Comparison of ENCODE assay signal across 29 mouse cellular contexts in genomic region chr9:52294699-52295098, GRCm38 (mm10).
A peak's percentile ranks its signal among the peaks of the same experiment; 100 is the strongest.
DNase-seq lines count a peak whose midpoint lies in the region; ATAC-seq and TF ChIP-seq lines count a peak whose summit lies in the region.
"Had no signal": no experiment of that assay in that cellular context is flagged by ENCODE, and none has a peak within 500 bp of the region (broad histone marks: within the 10 kb centered on the region; RNA-seq: fewer than 3 reads in every experiment).

No protein-coding gene starts in this region.

- intact Hi-C loops in heart, postnatal 14 days (cut with DNase I): no loop called here

- H3K4me1 ChIP-seq in kidney, adult 2 months (ENCODE audit: control insufficient read depth, insufficient read depth, low read length): no peaks in the 10 kb centered on the region
- H3K4me1 ChIP-seq in kidney, postnatal 0 days (replicated peaks; ENCODE audit: insufficient read depth, low read length): no peaks in the 10 kb centered on the region
- H3K4me1 ChIP-seq: embryonic facial prominence, embryonic 10.5 days; embryonic facial prominence, embryonic 15.5 days; heart, embryonic 12.5 days; neural tube, embryonic 12.5 days had no signal

- no peak; the same call in 1 of the 2 replicates for ATAC-seq in kidney, postnatal 0 days (replicated peaks; ENCODE audit: low FRiP score, low read depth)
- ATAC-seq in monocyte, adult 5-6 weeks (replicated peaks; ENCODE audit: insufficient number of reproducible peaks, low FRiP score, low TSS enrichment, poor library complexity, severe bottlenecking): no peak
- no peak for ATAC-seq in erythroid progenitor cell, adult 5-6 weeks (replicated peaks; ENCODE audit: low FRiP score, poor library complexity, severe bottlenecking)
- ATAC-seq: forebrain, embryonic 14.5 days; intestine, postnatal 0 days had no signal

- H3K9ac ChIP-seq in kidney, postnatal 0 days (ENCODE audit: low read depth, low read length): no peak overlapping the region
- H3K9ac ChIP-seq: embryonic facial prominence, embryonic 15.5 days; heart, embryonic 12.5 days; hindbrain, embryonic 14.5 days; liver, embryonic 14.5 days; neural tube, embryonic 12.5 days had no signal

- DNase-seq in heart, adult 11 months: peak; percentile 52
- DNase-seq in heart, postnatal 14 days: no peak
- DNase-seq in kidney, adult 2 months: peak; percentile 71
- peak; percentile 36 for DNase-seq in kidney, postnatal 0 days (ENCODE audit: low spot score)
- peak; percentile 25 to 41 for DNase-seq in kidney, postnatal 4 days
- DNase-seq: adrenal gland, postnatal 14 days; cerebellum, adult 11 months; cerebellum, adult 9-11 months; gastrocnemius, postnatal 25 days; heart, adult 18-20 months; layer of hippocampus, postnatal 36 days; liver; lung, adult 2 months; lung, postnatal 10 days; midbrain, embryonic 14.5 days; right cerebral cortex, postnatal 4 days; thymus, adult 2 months; thymus, postnatal 36 days had no signal

- no peak overlapping the region for H3K4me3 ChIP-seq in kidney, adult 2 months (ENCODE audit: insufficient read depth, low read depth, low read length)
- H3K4me3 ChIP-seq in kidney, postnatal 0 days (replicated peaks; ENCODE audit: low read depth, low read length): no peak overlapping the region
- H3K4me3 ChIP-seq: embryonic facial prominence, embryonic 10.5 days; embryonic facial prominence, embryonic 15.5 days; heart, embryonic 12.5 days; neural tube, embryonic 12.5 days had no signal

- H3K4me2 ChIP-seq in kidney, postnatal 0 days (ENCODE audit: low read length): no peak overlapping the region
- H3K4me2 ChIP-seq: embryonic facial prominence, embryonic 15.5 days; heart, embryonic 12.5 days; hindbrain, embryonic 14.5 days; neural tube, embryonic 12.5 days had no signal

- no peaks in the 10 kb centered on the region for H3K9me3 ChIP-seq in kidney, postnatal 0 days (replicated peaks; ENCODE audit: low read length)
- H3K9me3 ChIP-seq: embryonic facial prominence, embryonic 10.5 days; embryonic facial prominence, embryonic 15.5 days; heart, embryonic 12.5 days; neural tube, embryonic 12.5 days had no signal

- WGBS in kidney, adult 2 months: 59% methylated on average over 8 of the region's 8 CpGs
- WGBS in kidney, postnatal 0 days: 62% methylated on average over 8 of the region's 8 CpGs

- H3K27me3 ChIP-seq in kidney, adult 2 months (replicated peaks; ENCODE audit: control insufficient read depth, insufficient read depth, low read length): no peaks in the 10 kb centered on the region
- H3K27me3 ChIP-seq in kidney, postnatal 0 days (ENCODE audit: insufficient read depth, low read length): no peaks in the 10 kb centered on the region
- H3K27me3 ChIP-seq: embryonic facial prominence, embryonic 15.5 days; heart, embryonic 12.5 days; neural tube, embryonic 12.5 days had no signal

- H3K27ac ChIP-seq in kidney, adult 2 months (ENCODE audit: insufficient read depth, low read depth, low read length): peak overlapping the region; percentile 36; the same call in 1 of the 2 replicates
- 0 out of 2 replicates have a peak overlapping the region, but pooled peaks have one; percentile 22 for H3K27ac ChIP-seq in kidney, postnatal 0 days
- H3K27ac ChIP-seq: embryonic facial prominence, embryonic 10.5 days; embryonic facial prominence, embryonic 15.5 days; hindbrain, embryonic 14.5 days; liver, embryonic 14.5 days; macrophage; neural tube, embryonic 12.5 days had no signal

- TF ChIP-seq POLR2A in kidney, adult 2 months (IDR thresholded peaks at IDR 0.05; ENCODE audit: low read depth, low read length): no peak

- no peak for TF ChIP-seq CTCF in kidney, adult 2 months (conservative IDR thresholded peaks at IDR 0.05; ENCODE audit: insufficient read depth, insufficient read length, low read depth, low read length)
- TF ChIP-seq CTCF in kidney, postnatal 0 days (IDR thresholded peaks at IDR 0.05; ENCODE audit: low read depth): no peak

- no peaks in the 10 kb centered on the region for H3K36me3 ChIP-seq in kidney, adult 2 months (ENCODE audit: control insufficient read depth, insufficient read depth, low read length)
- H3K36me3 ChIP-seq in kidney, postnatal 0 days (ENCODE audit: insufficient read depth, low read length): no peaks in the 10 kb centered on the region
- H3K36me3 ChIP-seq: embryonic facial prominence, embryonic 10.5 days; embryonic facial prominence, embryonic 15.5 days; heart, embryonic 12.5 days; neural tube, embryonic 12.5 days had no signal

Comparison
In these comparisons a context has a peak if more than half of its experiments do, and no peak if none do; other contexts are left out.
1. DNase-seq: peak in heart, adult 11 months (single experiment), kidney, adult 2 months (single experiment), kidney, postnatal 0 days (single experiment) and kidney, postnatal 4 days (2 of 2); none in heart, postnatal 14 days (0 of 2).